Mouse (Mus musculus) hindbrain, embryonic 12.5 days (tissue): Measurements from ENCODE around the gene Dffb. TPM values are rescaled to one million over a fixed set of nuclear protein-coding genes. Genes with fewer than 3 reads are reported as not detected.

Experiments used
- ATAC-seq: fragments of 200-750 bp; cut with Nextera tagmentation; 2 replicates; pipeline ENCODE4 v1.8.0; 2017; ENCODE audit warnings: moderate TSS enrichment; ENCODE audit not compliant: low FRiP score
- H3K27ac ChIP-seq: fragments of 300-500 bp; sonication (generic); 2 replicates; pipeline ENCODE4 v1.5.1; 2016; ENCODE audit warnings: mild to moderate bottlenecking
- H3K27me3 ChIP-seq: fragments of 300-500 bp; sonication (generic); 2 replicates; pipeline ENCODE4 v1.6.1; 2016; ENCODE audit warnings: mild to moderate bottlenecking
- H3K36me3 ChIP-seq: fragments of 300-500 bp; sonication (generic); 2 replicates; pipeline ENCODE4 v1.6.1; 2016; ENCODE audit warnings: mild to moderate bottlenecking
- H3K4me1 ChIP-seq: fragments of 300-500 bp; sonication (generic); 2 replicates; pipeline ENCODE4 v1.6.1; 2016
- H3K4me2 ChIP-seq: fragments of 300-500 bp; sonication (generic); replicated peaks from 2 replicates; pipeline ENCODE4 v1.6.1; 2016; ENCODE audit warnings: mild to moderate bottlenecking
- H3K4me3 ChIP-seq: fragments of 300-500 bp; sonication (generic); 2 replicates; pipeline ENCODE4 v1.5.1; 2016; ENCODE audit warnings: mild to moderate bottlenecking
- H3K9ac ChIP-seq: fragments of 300-500 bp; sonication (generic); 2 replicates; pipeline ENCODE4 v1.6.1; 2016; ENCODE audit warnings: mild to moderate bottlenecking, moderate library complexity
- H3K9me3 ChIP-seq: fragments of 300-500 bp; sonication (generic); replicated peaks from 2 replicates; pipeline ENCODE4 v1.6.1; 2016; ENCODE audit warnings: mild to moderate bottlenecking
- WGBS: fragments of 180-500 bp; shearing (Covaris S2); methylation state at CpG from one replicate; pipeline ENCODE4 v1.1.7; 2016; 5-methylcytosine and 5-hydroxymethylcytosine counted together
- polyA plus RNA-seq: library from polyadenylated mRNA; unstranded; fragments of >200 nt; fragmentation: Nextera tagmentation; extraction: Ambion mirVana; gene quantifications from 2 replicates; pipeline ENCODE4 v1.2.1, GENCODE M21; 2016

The Dffb gene
- polyA plus RNA-seq, 1 experiment from 2014 or later, result 10.9 TPM

DNA sequence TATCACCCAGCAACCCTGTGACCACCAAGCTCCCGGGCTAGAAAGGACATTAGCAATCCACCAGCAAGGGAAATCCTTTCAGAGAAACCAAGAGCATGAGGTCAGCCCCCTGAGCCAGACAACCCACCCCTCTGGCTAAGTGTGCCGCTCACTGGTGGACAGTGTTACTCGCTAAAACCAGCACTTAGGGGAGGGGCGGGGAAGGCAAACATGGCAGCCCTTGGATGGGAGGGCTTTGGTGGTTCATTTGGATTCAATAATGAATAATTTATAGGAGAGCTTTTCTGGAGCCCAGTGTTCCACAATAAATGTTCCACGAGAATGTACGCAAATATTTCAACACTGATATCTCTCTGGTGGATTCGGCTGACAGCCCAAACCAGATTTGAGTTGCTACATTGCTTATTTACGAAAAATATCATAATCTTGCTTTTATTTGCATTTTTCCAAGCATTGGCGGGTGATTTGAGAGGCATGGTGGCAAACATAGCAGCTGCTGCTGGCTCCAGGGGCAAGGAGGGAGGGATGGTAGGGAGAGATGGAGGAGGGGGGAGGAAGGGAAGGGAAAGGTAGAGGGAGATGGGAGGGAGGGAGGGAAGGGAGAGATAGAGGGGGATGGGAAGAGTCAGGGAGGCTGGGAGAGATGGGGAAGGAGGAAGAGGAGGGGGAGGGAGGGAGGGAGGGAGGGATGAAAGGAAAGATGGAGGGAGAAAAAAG lies 54.3 kb downstream of the Dffb start:
- peaks cover 13% of the 10 kb centered on the region; the same call in 1 of the 2 replicates for H3K27me3 ChIP-seq
- WGBS, result 54% methylated on average over 9 of the region's 9 CpGs
- no peak overlapping the region for H3K4me3 ChIP-seq
- ATAC-seq, result no peak; the same call in 1 of the 2 replicates
- 0 out of 2 replicates have a peak overlapping the region, but pooled peaks have one; percentile 55 for H3K27ac ChIP-seq
- H3K9ac ChIP-seq, result no peak overlapping the region
- H3K4me1 ChIP-seq, result peaks cover 4% of the 10 kb centered on the region; the same call in 1 of the 2 replicates
- no peaks in the 10 kb centered on the region for H3K9me3 ChIP-seq
- H3K4me2 ChIP-seq, result no peak overlapping the region
- H3K36me3 ChIP-seq, result no peaks in the 10 kb centered on the region

GRCm38 (mm10) chr4:153917773-153918500 lies 57.0 kb downstream of the Dffb start:
- no peaks in the 10 kb centered on the region for H3K9me3 ChIP-seq
- H3K27ac ChIP-seq, result no peak overlapping the region
- peaks cover 4% of the 10 kb centered on the region; the same call in 1 of the 2 replicates for H3K4me1 ChIP-seq
- peaks cover 13% of the 10 kb centered on the region; the same call in 1 of the 2 replicates for H3K27me3 ChIP-seq
- WGBS, result 52% methylated on average over 8 of the region's 8 CpGs
- H3K4me2 ChIP-seq, result no peak overlapping the region
- no peak for ATAC-seq
- no peak overlapping the region for H3K4me3 ChIP-seq
- no peaks in the 10 kb centered on the region for H3K36me3 ChIP-seq
- H3K9ac ChIP-seq, result no peak overlapping the region

Other genes starting within 250 kb of the Dffb start
- 76.2 and 86.1 TPM in 2 replicates for gene A430005L14Rik, start 17.9 kb downstream of the Dffb start, polyA plus RNA-seq
- 21.0 and 23.0 TPM in 2 replicates for gene Cep104, start 68 bp upstream of the Dffb start, polyA plus RNA-seq
- 36.4 and 38.1 TPM in 2 replicates for gene Lrrc47, start 36.6 kb upstream of the Dffb start, polyA plus RNA-seq
- gene Smim1, start 51.1 kb upstream of the Dffb start, polyA plus RNA-seq, result 5.9 and 6.0 TPM in 2 replicates
- not detected in 2 replicates for gene Ccdc27, start 67.6 kb upstream of the Dffb start, polyA plus RNA-seq
- gene Trp73, start 165.1 kb upstream of the Dffb start, polyA plus RNA-seq, result 1.7 and 2.4 TPM in 2 replicates
- gene Wrap73, start 167.2 kb upstream of the Dffb start, polyA plus RNA-seq, result 41.9 and 42.9 TPM in 2 replicates
- 154 and 159 TPM in 2 replicates for gene Tprgl, start 185.5 kb upstream of the Dffb start, polyA plus RNA-seq
- 38.6 and 43.7 TPM in 2 replicates for gene Megf6, start 195.6 kb upstream of the Dffb start, polyA plus RNA-seq